10 mouse cellular contexts compared by ENCODE assay signal in the genomic region with DNA sequence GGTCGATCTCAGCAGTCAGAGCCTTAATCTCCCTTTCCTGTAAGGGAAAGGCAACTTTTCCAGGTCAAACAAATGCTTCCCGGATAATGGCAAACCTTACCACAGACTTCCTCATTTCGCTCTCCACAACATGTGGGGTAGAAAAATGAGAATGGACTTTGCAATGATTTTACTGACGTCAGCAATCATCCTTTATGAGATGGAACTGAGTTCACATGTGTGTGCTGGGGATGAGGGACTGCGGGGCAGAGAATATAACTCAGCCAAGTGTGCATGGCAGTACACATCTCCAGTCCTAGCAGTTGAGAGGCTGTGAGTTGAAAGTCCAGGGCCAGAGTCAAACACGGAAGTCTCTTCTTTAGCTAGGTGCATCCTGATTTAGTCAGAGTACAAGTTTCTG. TPM values are rescaled to one million over a fixed set of nuclear protein-coding genes. Genes with fewer than 3 reads are reported as not detected.
DNase-seq lines count a peak whose midpoint lies in the region; ATAC-seq and TF ChIP-seq lines count a peak whose summit lies in the region.
"Had no signal": no experiment of that assay in that cellular context is flagged by ENCODE, and none has a peak within 500 bp of the region (broad histone marks: within the 10 kb centered on the region; RNA-seq: fewer than 3 reads in every experiment).

No protein-coding gene starts in this region.

- H3K9me3 ChIP-seq in heart, embryonic 12.5 days (replicated peaks), result no peaks in the 10 kb centered on the region
- H3K9me3 ChIP-seq in E14TG2a.4 (ENCODE audit: low read length), result no peaks in the 10 kb centered on the region
- H3K9me3 ChIP-seq in liver, embryonic 16.5 days (replicated peaks; ENCODE audit: control insufficient read depth, low read length), result no peaks in the 10 kb centered on the region

- no peak for ATAC-seq in heart, embryonic 12.5 days (ENCODE audit: insufficient number of reproducible peaks, low FRiP score)
- peak; percentile 28 for ATAC-seq in granulocyte monocyte progenitor cell, adult 5-6 weeks (replicated peaks; ENCODE audit: poor library complexity, severe bottlenecking)
- no peak for ATAC-seq in liver, embryonic 16.5 days (ENCODE audit: low read depth)
- no peak for ATAC-seq in frontal cortex, adult (ENCODE audit: low TSS enrichment)
- ATAC-seq in megakaryocyte-erythroid progenitor cell, adult 5-6 weeks (replicated peaks; ENCODE audit: low FRiP score, low TSS enrichment, poor library complexity, severe bottlenecking), result no peak

- peak overlapping the region; percentile 70 for H3K4me2 ChIP-seq in heart, embryonic 12.5 days
- H3K4me2 ChIP-seq in liver, embryonic 16.5 days (ENCODE audit: low read depth, low read length), result peak overlapping the region; percentile 74

- no peaks in the 10 kb centered on the region for H3K27me3 ChIP-seq in heart, embryonic 12.5 days (replicated peaks)
- H3K27me3 ChIP-seq in heart, adult 2 months (ENCODE audit: control insufficient read depth, insufficient read depth, low read length), result no peaks in the 10 kb centered on the region
- no peaks in the 10 kb centered on the region for H3K27me3 ChIP-seq in E14TG2a.4 (ENCODE audit: insufficient read depth, low read length)
- no peaks in the 10 kb centered on the region for H3K27me3 ChIP-seq in liver, embryonic 16.5 days (ENCODE audit: control insufficient read depth, insufficient read depth, low read depth, low read length)

- peak overlapping the region; percentile 81 for H3K4me3 ChIP-seq in heart, embryonic 12.5 days
- no peak overlapping the region; the same call in 1 of the 2 replicates for H3K4me3 ChIP-seq in heart, adult 2 months
- peak overlapping the region; percentile 99 for H3K4me3 ChIP-seq in E14TG2a.4 (replicated peaks; ENCODE audit: low read length)
- H3K4me3 ChIP-seq in liver, embryonic 16.5 days (ENCODE audit: low read depth, low read length), result peak overlapping the region; percentile 91

- intact Hi-C loops in heart, adult 2 months (cut with DNase I), result loop anchor here (5.0 kb wide), 1 partner anchor 1001 kb away; the partner anchor contains the start of gene Spdl1

- DNase-seq in heart, adult 2 months, result no peak
- no peak for DNase-seq in right cerebral cortex, postnatal 36 days (ENCODE audit: low spot score in 2 of 2)
- DNase-seq: cerebellum, adult 18-20 months had no signal

- no peak for TF ChIP-seq CTCF in heart, adult 2 months (IDR thresholded peaks at IDR 0.05)
- no peak for TF ChIP-seq CTCF in E14TG2a.4 (conservative IDR thresholded peaks at IDR 0.05; ENCODE audit: low read length)

- peak overlapping the region; percentile 83 for H3K9ac ChIP-seq in heart, embryonic 12.5 days
- H3K9ac ChIP-seq in heart, adult 2 months (ENCODE audit: low read depth, low read length), result no peak overlapping the region; the same call in 1 of the 2 replicates
- peak overlapping the region; percentile 82 for H3K9ac ChIP-seq in liver, embryonic 16.5 days (ENCODE audit: low read depth, low read length)

- WGBS in heart, embryonic 12.5 days, result 79% methylated on average over 6 of the region's 6 CpGs
- WGBS in heart, adult 2 months, result 55% methylated on average over 6 of the region's 6 CpGs
- WGBS in liver, embryonic 16.5 days (ENCODE audit: insufficient replicate concordance), result 32% methylated on average over 6 of the region's 6 CpGs

- no peak overlapping the region for H3K27ac ChIP-seq in heart, embryonic 12.5 days (ENCODE audit: poor library complexity, severe bottlenecking)
- no peak overlapping the region for H3K27ac ChIP-seq in heart, adult 2 months
- H3K27ac ChIP-seq in liver, embryonic 16.5 days (ENCODE audit: low read length), result no peak overlapping the region

- H3K4me1 ChIP-seq in heart, embryonic 12.5 days (replicated peaks), result peaks cover 17% of the 10 kb centered on the region
- H3K4me1 ChIP-seq in heart, adult 2 months (ENCODE audit: control insufficient read depth, insufficient read depth, low read length), result peaks cover 2% of the 10 kb centered on the region
- peaks cover 58% of the 10 kb centered on the region for H3K4me1 ChIP-seq in E14TG2a.4 (replicated peaks; ENCODE audit: low read depth, low read length)
- H3K4me1 ChIP-seq in liver, embryonic 16.5 days (ENCODE audit: control insufficient read depth, low read depth, low read length), result peaks cover 17% of the 10 kb centered on the region

- peaks cover 5% of the 10 kb centered on the region for H3K79me2 ChIP-seq in heart, adult 2 months (replicated peaks; ENCODE audit: control insufficient read depth, insufficient read depth, low read length)

- TF ChIP-seq EP300 in heart, adult 2 months (IDR thresholded peaks at IDR 0.05; ENCODE audit: insufficient read depth, low read depth, low read length), result no peak

- H3K36me3 ChIP-seq in heart, embryonic 12.5 days, result peaks cover 31% of the 10 kb centered on the region
- no peaks in the 10 kb centered on the region for H3K36me3 ChIP-seq in heart, adult 2 months (ENCODE audit: control insufficient read depth, insufficient read depth, low read length)
- H3K36me3 ChIP-seq in E14TG2a.4 (ENCODE audit: insufficient read depth, low read length), result peaks cover 70% of the 10 kb centered on the region
- H3K36me3 ChIP-seq in liver, embryonic 16.5 days (ENCODE audit: control insufficient read depth, insufficient read depth), result peaks cover 23% of the 10 kb centered on the region

- TF ChIP-seq POLR2A in heart, adult 2 months (IDR thresholded peaks at IDR 0.05; ENCODE audit: insufficient read depth, low read depth, low read length), result no peak

RNA-seq across cellular contexts. Expression of gene Rars, which starts 1.0 kb away (rescaled TPM):
- 68.5 and 73.8 TPM in 2 replicates for polyA plus RNA-seq in heart, embryonic 12.5 days (2016; fragmentation: Nextera tagmentation; extraction: Ambion mirVana)
- total RNA-seq in heart, adult 2 months (2021), result 10 to 100 TPM; 36.3 to 37.4 TPM
- polyA plus RNA-seq in heart, adult 2 months (2012; rRNA removed), result 11.7 and 21.8 TPM in 2 replicates
- total RNA-seq in granulocyte monocyte progenitor cell, adult 5-6 weeks (2014; fragmentation: Nextera tagmentation), result 111 and 133 TPM in 2 replicates
- total RNA-seq in granulocyte monocyte progenitor cell, adult 5-6 weeks (2017), result 120 and 124 TPM in 2 replicates
- 34.4 and 37.8 TPM in 2 replicates for polyA plus RNA-seq in liver, embryonic 16.5 days (2015; fragmentation: Nextera tagmentation; extraction: Ambion mirVana)
- 99.7 and 111 TPM in 2 replicates for total RNA-seq in megakaryocyte-erythroid progenitor cell, adult 5-6 weeks (2014; fragmentation: Nextera tagmentation)
- total RNA-seq in megakaryocyte-erythroid progenitor cell, adult 5-6 weeks (2017), result 132 and 143 TPM in 2 replicates

RNA-seq across cellular contexts. Expression of gene Fbll1, which starts 34.6 kb away (rescaled TPM):
- not detected in 2 replicates for polyA plus RNA-seq in heart, embryonic 12.5 days (2016; fragmentation: Nextera tagmentation; extraction: Ambion mirVana)
- total RNA-seq in heart, adult 2 months (2021), result not detected
- polyA plus RNA-seq in heart, adult 2 months (2012; rRNA removed), result 0.12 TPM in 1 of 2 replicates, not detected in the other
- total RNA-seq in granulocyte monocyte progenitor cell, adult 5-6 weeks (2014; fragmentation: Nextera tagmentation), result not detected in 2 replicates
- not detected in 2 replicates for total RNA-seq in granulocyte monocyte progenitor cell, adult 5-6 weeks (2017)
- not detected in 2 replicates for polyA plus RNA-seq in liver, embryonic 16.5 days (2015; fragmentation: Nextera tagmentation; extraction: Ambion mirVana)
- total RNA-seq in megakaryocyte-erythroid progenitor cell, adult 5-6 weeks (2014; fragmentation: Nextera tagmentation), result not detected in 2 replicates
- total RNA-seq in megakaryocyte-erythroid progenitor cell, adult 5-6 weeks (2017), result not detected in 2 replicates
- polyA plus RNA-seq: CD4-positive, CD25-positive, alpha-beta regulatory T cell, adult 4 months had no signal
